Mouse (Mus musculus) MEL (cell line): ENCODE data around the gene Pde10a. TPM values are rescaled to one million over a fixed set of nuclear protein-coding genes. Genes with fewer than 3 reads are reported as not detected.

ENCODE experiments used
- DNase-seq: peaks from one replicate; pipeline ENCODE4 v3.0.0; 2011; ENCODE audit warnings: low read depth, low spot score
- H3K27ac ChIP-seq: 2 replicates; pipeline ENCODE4 v1.5.1; 2012; ENCODE audit warnings: low read depth, mild to moderate bottlenecking, control low read depth, low read length, moderate library complexity; ENCODE audit not compliant: control insufficient read depth
- H3K27me3 ChIP-seq, 2 experiments: fragments of 150-350 bp in 1 of 2; sonication (generic) in 1 of 2; 2 replicates each; pipeline ENCODE4 v1.6.1; 2012; ENCODE audit warnings: low read length in 2 of 2, mild to moderate bottlenecking in 2 of 2, improper control_type of control experiment in 1 of 2, moderate library complexity in 1 of 2; ENCODE audit not compliant: insufficient read depth in 2 of 2, control insufficient read depth in 1 of 2
- H3K36me3 ChIP-seq, 2 experiments: 2 replicates each; pipeline ENCODE4 v1.6.1; 2012 to 2014; ENCODE audit warnings: low read length in 2 of 2, improper control_type of control experiment in 1 of 2, inconsistent platforms in 1 of 2, mild to moderate bottlenecking in 1 of 2; ENCODE audit not compliant: insufficient read depth in 2 of 2, control insufficient read depth in 1 of 2
- H3K4me1 ChIP-seq, 2 experiments: fragments of 150-350 bp in 1 of 2; sonication (generic) in 1 of 2; 2 replicates each; pipeline ENCODE4 v1.6.1; 2012; ENCODE audit warnings: low read length in 2 of 2, improper control_type of control experiment in 1 of 2, mild to moderate bottlenecking in 1 of 2; ENCODE audit not compliant: insufficient read depth in 2 of 2, control insufficient read depth in 1 of 2
- H3K4me3 ChIP-seq, 2 experiments: fragments of 150-350 bp in 1 of 2; sonication (generic) in 1 of 2; 2 replicates each; pipeline ENCODE4 v1.5.1; 2012; ENCODE audit warnings: low read depth in 2 of 2, low read length in 2 of 2, mild to moderate bottlenecking in 2 of 2, moderate library complexity in 2 of 2, control low read depth in 1 of 2, improper control_type of control experiment in 1 of 2; ENCODE audit not compliant: control insufficient read depth in 1 of 2, insufficient read depth in 1 of 2
- H3K79me2 ChIP-seq: 2 replicates; pipeline ENCODE4 v1.6.1; 2012; ENCODE audit warnings: mild to moderate bottlenecking, low read length, moderate library complexity; ENCODE audit not compliant: control insufficient read depth, poor library complexity, insufficient read depth
- H3K9ac ChIP-seq: 2 replicates; pipeline ENCODE4 v1.6.1; 2012; ENCODE audit warnings: low read depth, mild to moderate bottlenecking, control low read depth, low read length, moderate library complexity; ENCODE audit not compliant: control insufficient read depth, poor library complexity, severe bottlenecking
- H3K9me3 ChIP-seq: fragments of 150-350 bp; sonication (generic); replicated peaks from 2 replicates; pipeline ENCODE4 v1.6.1; 2012; ENCODE audit warnings: mild to moderate bottlenecking, low read length, improper control_type of control experiment, moderate library complexity; ENCODE audit not compliant: insufficient read depth
- BHLHE40 ChIP-seq: IDR thresholded peaks from 2 replicates; pipeline ENCODE4 v1.6.1; 2012; ENCODE audit warnings: low read depth, mild to moderate bottlenecking, inconsistent platforms, low read length, improper control_type of control experiment, borderline replicate concordance
- CHD1 ChIP-seq: IDR thresholded peaks from 2 replicates; pipeline ENCODE4 v1.6.1; 2012; ENCODE audit warnings: low read depth, mild to moderate bottlenecking, inconsistent platforms, low read length, improper control_type of control experiment
- E2F4 ChIP-seq: IDR thresholded peaks from 2 replicates; pipeline ENCODE4 v1.6.1; 2011; ENCODE audit warnings: low read depth, low read length, improper control_type of control experiment, borderline replicate concordance
- ELF1 ChIP-seq: IDR thresholded peaks from 2 replicates; pipeline ENCODE4 v1.6.1; 2014; ENCODE audit warnings: low read depth, mild to moderate bottlenecking, inconsistent platforms, low read length, improper control_type of control experiment, moderate library complexity
- ETS1 ChIP-seq: IDR thresholded peaks from 2 replicates; pipeline ENCODE4 v1.6.1; 2012; ENCODE audit warnings: low read depth, mild to moderate bottlenecking, inconsistent platforms, low read length, improper control_type of control experiment, moderate library complexity
- GABPA ChIP-seq: IDR thresholded peaks from 2 replicates; pipeline ENCODE4 v1.6.1; 2012; ENCODE audit warnings: low read depth, mild to moderate bottlenecking, inconsistent platforms, low read length, improper control_type of control experiment, moderate library complexity
- GATA1 ChIP-seq: IDR thresholded peaks from 2 replicates; pipeline ENCODE4 v1.6.1; 2011; ENCODE audit warnings: low read depth, low read length, improper control_type of control experiment
- JUND ChIP-seq: IDR thresholded peaks from 2 replicates; pipeline ENCODE4 v1.6.1; 2011; ENCODE audit warnings: low read depth, mild to moderate bottlenecking, improper control_type of control experiment, low read length
- MAFK ChIP-seq: IDR thresholded peaks from 2 replicates; pipeline ENCODE4 v1.6.1; 2011; ENCODE audit warnings: low read depth, mild to moderate bottlenecking, low read length, improper control_type of control experiment, borderline replicate concordance
- MAX ChIP-seq: IDR thresholded peaks from 2 replicates; pipeline ENCODE4 v1.6.1; 2011; ENCODE audit warnings: low read length, improper control_type of control experiment
- MEF2A ChIP-seq: IDR thresholded peaks from 2 replicates; pipeline ENCODE4 v1.6.1; 2014; ENCODE audit warnings: low read depth, mild to moderate bottlenecking, inconsistent platforms, low read length, improper control_type of control experiment; ENCODE audit not compliant: poor library complexity, insufficient replicate concordance, severe bottlenecking; ENCODE audit errors: extremely low read depth
- MYB ChIP-seq: IDR thresholded peaks from 2 replicates; pipeline ENCODE4 v1.6.1; 2011; ENCODE audit warnings: mild to moderate bottlenecking, low read depth, low read length, improper control_type of control experiment
- NRF1 ChIP-seq: IDR thresholded peaks from 2 replicates; pipeline ENCODE4 v1.6.1; 2014; ENCODE audit warnings: low read depth, mild to moderate bottlenecking, inconsistent platforms, low read length, improper control_type of control experiment, moderate library complexity; ENCODE audit not compliant: poor library complexity, insufficient read depth, severe bottlenecking
- POLR2A ChIP-seq, 2 experiments: IDR thresholded peaks; 2 replicates each; pipeline ENCODE4 v1.6.1; 2011 to 2012; ENCODE audit warnings: low read length in 2 of 2, mild to moderate bottlenecking in 2 of 2, control low read depth in 1 of 2, improper control_type of control experiment in 1 of 2, low read depth in 1 of 2, moderate library complexity in 1 of 2; ENCODE audit not compliant: control insufficient read depth in 1 of 2, insufficient read depth in 1 of 2, poor library complexity in 1 of 2
- POLR2AphosphoS2 ChIP-seq: IDR thresholded peaks from 2 replicates; pipeline ENCODE4 v1.6.1; 2011; ENCODE audit warnings: low read length, improper control_type of control experiment
- POLR2AphosphoS5 ChIP-seq: IDR thresholded peaks from 2 replicates; pipeline ENCODE4 v1.6.1; 2012; ENCODE audit warnings: low read depth, borderline replicate concordance, mild to moderate bottlenecking, inconsistent platforms, low read length, moderate library complexity, mixed read lengths
- RAD21 ChIP-seq: IDR thresholded peaks from 2 replicates; pipeline ENCODE4 v1.6.1; 2011; ENCODE audit warnings: mild to moderate bottlenecking, low read depth, low read length, improper control_type of control experiment
- TBP ChIP-seq: IDR thresholded peaks from 2 replicates; pipeline ENCODE4 v1.8.0; 2011; ENCODE audit warnings: low read depth, low read length, improper control_type of control experiment
- USF1 ChIP-seq: IDR thresholded peaks from 2 replicates; pipeline ENCODE4 v1.6.1; 2014; ENCODE audit warnings: low read depth, mild to moderate bottlenecking, inconsistent platforms, low read length, improper control_type of control experiment, moderate library complexity
- USF2 ChIP-seq, 2 experiments: IDR thresholded peaks; 2 replicates each; pipeline ENCODE4 v1.6.1; 2011 to 2012; ENCODE audit warnings: improper control_type of control experiment in 2 of 2, low read length in 2 of 2, borderline replicate concordance in 1 of 2, inconsistent platforms in 1 of 2, low read depth in 1 of 2, mild to moderate bottlenecking in 1 of 2; ENCODE audit not compliant: insufficient read depth in 1 of 2
- ZMIZ1 ChIP-seq: IDR thresholded peaks from 2 replicates; pipeline ENCODE4 v1.6.1; 2012; ENCODE audit warnings: low read depth, mild to moderate bottlenecking, inconsistent platforms, low read length, improper control_type of control experiment, moderate library complexity
- ZNF384 ChIP-seq: IDR thresholded peaks from 2 replicates; pipeline ENCODE4 v1.6.1; 2012; ENCODE audit warnings: low read depth, mild to moderate bottlenecking, inconsistent platforms, low read length, improper control_type of control experiment
- polyA plus RNA-seq, 2 experiments: library from polyadenylated mRNA; stranded (reverse) in 1 of 2; unstranded in 1 of 2; fragments of >175 nt in 1 of 2; fragments of >200 nt in 1 of 2; gene quantifications; 2 replicates each; pipeline versions ENCODE4 v1.2.1 to v1.2.4; 2012; ENCODE audit warnings: low replicate concordance in 2 of 2, low read depth in 1 of 2; ENCODE audit not compliant: insufficient read length in 2 of 2, insufficient read depth in 1 of 2, missing spikeins in 1 of 2
- total RNA-seq: library from RNA; depleted of rRNA; stranded (reverse); fragments of 300-350 nt; gene quantifications from 2 replicates; pipeline ENCODE4 v1.2.3, GENCODE M21; 2012

Pde10a gene
- total and polyA plus RNA-seq, 3 experiments: 3.1 to 6.9 TPM; not detected in 1

DNA sequence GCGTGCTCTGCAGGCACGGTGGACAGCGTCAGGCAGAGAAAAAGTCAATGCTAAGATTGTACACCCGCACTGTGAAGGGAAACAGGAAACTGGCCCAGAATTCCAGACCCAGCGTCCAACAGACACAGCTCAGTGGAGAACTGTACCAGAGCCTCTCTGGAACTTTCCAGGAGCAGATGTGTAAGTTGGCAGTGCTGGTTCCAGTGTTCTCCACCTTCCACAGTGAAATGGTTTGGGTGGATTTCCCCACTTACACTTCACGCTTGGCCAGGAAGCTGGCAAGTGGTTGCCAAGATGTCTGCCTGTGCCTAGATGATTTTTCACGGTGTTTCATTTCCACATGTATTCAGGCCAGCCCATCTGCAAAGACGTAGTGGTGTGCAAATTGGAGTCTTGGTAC is 32.8 kb downstream of the Pde10a start:
- no peak for DNase-seq
- no peak overlapping the region for H3K27ac ChIP-seq

DNA sequence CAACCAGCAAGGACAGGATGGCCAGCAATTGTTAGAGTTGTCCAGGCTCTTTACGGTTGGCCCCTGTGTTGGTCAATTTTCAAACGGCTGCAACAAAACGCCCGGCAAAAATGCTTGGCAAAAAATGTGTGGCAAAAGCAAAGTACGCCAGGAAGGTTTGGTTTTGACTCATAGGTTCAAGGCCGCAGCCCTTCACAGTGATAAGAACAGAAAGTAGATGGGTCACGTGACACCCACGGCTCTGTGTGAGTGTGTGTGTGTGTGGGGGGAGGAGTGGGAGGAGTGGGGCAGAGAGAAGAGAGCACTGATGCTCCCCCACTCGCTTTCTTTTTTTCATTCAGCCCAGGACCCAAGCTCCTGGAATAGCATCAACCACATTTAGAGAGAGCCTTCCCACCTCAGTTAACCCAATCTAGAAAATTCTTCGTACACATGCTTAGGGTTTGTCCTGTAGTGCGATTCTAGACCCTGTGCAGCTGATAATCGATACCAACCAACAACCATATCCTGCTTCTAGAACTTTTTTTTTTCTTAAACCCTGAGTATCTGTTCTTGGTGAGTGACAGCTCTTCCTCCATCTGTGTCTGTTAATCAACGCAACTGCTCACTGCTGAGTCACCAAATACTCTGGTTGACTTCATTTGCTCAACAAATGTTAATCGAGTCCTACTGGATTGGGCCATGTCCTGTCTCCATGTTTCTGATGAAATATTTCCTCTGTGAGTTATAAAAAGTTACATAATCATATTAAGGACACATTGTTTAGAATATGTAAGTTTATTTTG is 37.1 kb downstream of the Pde10a start:
- no peaks in the 10 kb centered on the region; the same call in 1 of the 2 replicates for H3K79me2 ChIP-seq
- H3K4me3 ChIP-seq: no peak overlapping the region
- no peaks in the 10 kb centered on the region for H3K9me3 ChIP-seq
- peaks cover 4 to 10% of the 10 kb centered on the region in 2 experiments for H3K27me3 ChIP-seq
- DNase-seq: peak; percentile 10
- no peak overlapping the region for H3K9ac ChIP-seq
- peaks cover 0 to 5% of the 10 kb centered on the region in 2 experiments; a peak in 1 of 4 replicates for H3K4me1 ChIP-seq
- H3K27ac ChIP-seq: no peak overlapping the region
- no peaks in the 10 kb centered on the region for H3K36me3 ChIP-seq
- TF ChIP-seq E2F4 (no peak), NRF1 (no peak), USF1 (peak; percentile 80), USF2 (IDR thresholded peaks at IDR 0.05; ENCODE audit: borderline replicate concordance in 1 of 2, insufficient read depth in 1 of 2, low read depth in 1 of 2, low read length in 2 of 2) (0 out of 4 replicates have a peak, but pooled peaks of 1 of the 2 experiments have one; percentile 24), MYB (no peak), POLR2AphosphoS2 (no peak), ZNF384 (no peak), BHLHE40 (peak; percentile 23; the same call in 1 of the 2 replicates), POLR2AphosphoS5 (no peak), GATA1 (no peak), MAFK (no peak), RAD21 (no peak), ZMIZ1 (no peak), MEF2A (no peak), JUND (no peak), CHD1 (no peak)

More for the DNA sequence above, 32.8 kb downstream of the Pde10a start:
- Histone ChIP-seq H3K9ac (no peak overlapping the region), H3K4me3 (no peak overlapping the region), H3K27me3 (no peaks in the 10 kb centered on the region), H3K4me1 (peaks cover 0 to 5% of the 10 kb centered on the region in 2 experiments; a peak in 1 of 4 replicates), H3K36me3 (no peaks in the 10 kb centered on the region), H3K79me2 (no peaks in the 10 kb centered on the region), H3K9me3 (no peaks in the 10 kb centered on the region)
- no peak for TF ChIP-seq POLR2AphosphoS5
- TF ChIP-seq TBP: no peak
- no peak for TF ChIP-seq ZNF384
- no peak for TF ChIP-seq ETS1
- TF ChIP-seq POLR2A (IDR thresholded peaks at IDR 0.05; ENCODE audit: control insufficient read depth in 1 of 2, insufficient read depth in 1 of 2, low read depth in 1 of 2, low read length in 2 of 2, poor library complexity in 1 of 2): no peak
- TF ChIP-seq ZMIZ1: no peak
- TF ChIP-seq GABPA: no peak
- no peak for TF ChIP-seq USF1
- no peak for TF ChIP-seq MYB
- no peak for TF ChIP-seq CHD1
- TF ChIP-seq MAX: no peak
- TF ChIP-seq ELF1: no peak
